In the genomic region with DNA sequence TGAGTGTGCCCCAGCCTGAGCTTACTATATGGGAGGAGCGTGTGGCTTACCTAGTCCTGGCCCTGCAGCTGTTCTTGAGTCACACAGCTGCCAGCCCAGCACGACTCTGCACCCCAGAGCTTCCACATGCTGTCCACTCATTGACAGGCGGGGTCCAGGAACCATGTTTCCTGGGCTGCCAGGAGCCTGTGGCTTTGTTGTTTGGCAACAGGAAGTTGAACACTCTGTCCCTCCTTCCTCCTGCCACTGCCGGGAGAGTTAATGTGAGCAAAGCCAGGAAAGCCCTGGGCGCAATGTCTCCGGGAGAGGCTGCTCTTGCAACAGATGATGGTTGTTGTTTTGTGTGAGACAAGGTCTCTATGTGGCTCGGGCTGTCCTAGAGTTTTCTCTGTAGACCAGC, we compare ENCODE assay signal across 12 mouse cellular contexts. TPM values are rescaled to one million over a fixed set of nuclear protein-coding genes. Genes with fewer than 3 reads are reported as not detected.
DNase-seq lines count a peak whose midpoint lies in the region; ATAC-seq lines count a peak whose summit lies in the region.
"Had no signal": no experiment of that assay in that cellular context is flagged by ENCODE, and none has a peak within 500 bp of the region (broad histone marks: within the 10 kb centered on the region; RNA-seq: fewer than 3 reads in every experiment).

No protein-coding gene starts in this region.

- H3K36me3 ChIP-seq in embryonic facial prominence, embryonic 14.5 days (ENCODE audit: control insufficient read depth, insufficient read depth, low read length), result no peaks in the 10 kb centered on the region

- H3K4me2 ChIP-seq in embryonic facial prominence, embryonic 14.5 days (ENCODE audit: low read depth, low read length), result no peak overlapping the region
- H3K4me2 ChIP-seq: midbrain, embryonic 12.5 days had no signal

- ATAC-seq in embryonic facial prominence, embryonic 14.5 days (ENCODE audit: low read depth), result peak; percentile 44; the same call in 1 of the 2 replicates
- no peak for ATAC-seq in monocyte, adult 5-6 weeks (replicated peaks; ENCODE audit: insufficient number of reproducible peaks, low FRiP score, low TSS enrichment, poor library complexity, severe bottlenecking)

- peak; percentile 77 for DNase-seq in left cerebral cortex, postnatal 4 days
- DNase-seq in left cerebral cortex, postnatal 25 days (ENCODE audit: low spot score in 2 of 2), result no peak
- peak; percentile 67 for DNase-seq in adrenal gland, adult 8-10 months
- DNase-seq in embryonic facial prominence, embryonic 14.5 days (ENCODE audit: low spot score), result peak; percentile 60
- DNase-seq in lung, postnatal 25 days (ENCODE audit: low spot score), result peak; percentile 63
- no peak for DNase-seq in layer of hippocampus, postnatal 14 days (ENCODE audit: low spot score in 2 of 2)
- DNase-seq in urinary bladder, postnatal 4 days (ENCODE audit: low spot score in 2 of 2), result no peak
- DNase-seq: heart, adult 2 months; kidney, postnatal 36 days; right cerebral cortex, postnatal 25 days had no signal

- no peak overlapping the region for H3K27ac ChIP-seq in embryonic facial prominence, embryonic 14.5 days (replicated peaks; ENCODE audit: low read depth, low read length)
- H3K27ac ChIP-seq: heart, adult 2 months; midbrain, embryonic 12.5 days had no signal

- H3K4me1 ChIP-seq in embryonic facial prominence, embryonic 14.5 days (ENCODE audit: control insufficient read depth, insufficient read depth, low read length), result peaks cover 5% of the 10 kb centered on the region; the same call in 1 of the 2 replicates

- WGBS in embryonic facial prominence, embryonic 14.5 days, result 48% methylated on average over 6 of the region's 7 CpGs

- H3K27me3 ChIP-seq in embryonic facial prominence, embryonic 14.5 days (replicated peaks; ENCODE audit: control insufficient read depth, insufficient read depth, low read length), result no peaks in the 10 kb centered on the region

- no peak overlapping the region for H3K9ac ChIP-seq in embryonic facial prominence, embryonic 14.5 days (ENCODE audit: low read depth, low read length)
- H3K9ac ChIP-seq: midbrain, embryonic 12.5 days had no signal

- no peaks in the 10 kb centered on the region for H3K9me3 ChIP-seq in embryonic facial prominence, embryonic 14.5 days (ENCODE audit: control insufficient read depth, low read length)
- H3K9me3 ChIP-seq: midbrain, embryonic 12.5 days had no signal

- H3K4me3 ChIP-seq in embryonic facial prominence, embryonic 14.5 days (ENCODE audit: low read depth, low read length), result no peak overlapping the region
- H3K4me3 ChIP-seq: heart, adult 2 months; midbrain, embryonic 12.5 days had no signal

- intact Hi-C loops in left cerebral cortex, postnatal 4 days (cut with DNase I), result no loop called here
- intact Hi-C loops in left cerebral cortex, postnatal 25 days (cut with DNase I), result no loop called here

RNA-seq across cellular contexts. Expression of gene Fam92b, which starts 24.6 kb away (rescaled TPM):
- total RNA-seq in left cerebral cortex, postnatal 4 days (2021), result not detected
- under 1 TPM; 0.50 to 0.55 TPM for total RNA-seq in left cerebral cortex, postnatal 25 days (2021)
- 1 to 10 TPM in 3 of 4 experiments, under 1 TPM in 1; 0.99 to 4.1 (median 2.6) TPM for total RNA-seq in adrenal gland, adult 8-10 months (2022)
- polyA plus RNA-seq in embryonic facial prominence, embryonic 14.5 days (2014; fragmentation: Nextera tagmentation; extraction: Ambion mirVana), result 2.4 and 3.5 TPM in 2 replicates
- total RNA-seq in monocyte, adult 5-6 weeks (2017), result not detected in 3 replicates
- total RNA-seq in layer of hippocampus, postnatal 14 days (2021), result under 1 TPM in 1 of 2 experiments, not detected in 1; 0.33 TPM
- total RNA-seq: heart, adult 2 months had no signal

RNA-seq across cellular contexts. Expression of gene 6430548M08Rik, which starts 38.7 kb away (rescaled TPM):
- 10 to 100 TPM; 74.9 to 76.5 TPM for total RNA-seq in left cerebral cortex, postnatal 4 days (2021)
- total RNA-seq in left cerebral cortex, postnatal 25 days (2021), result 100 to 1,000 TPM; 221 to 232 TPM
- total RNA-seq in adrenal gland, adult 8-10 months (2022), result 100 to 1,000 TPM; 110 to 182 (median 142) TPM
- polyA plus RNA-seq in embryonic facial prominence, embryonic 14.5 days (2014; fragmentation: Nextera tagmentation; extraction: Ambion mirVana), result 8.5 and 9.6 TPM in 2 replicates
- 101 to 149 TPM (median 129 TPM) in 3 replicates for total RNA-seq in monocyte, adult 5-6 weeks (2017)
- 100 to 1,000 TPM; 108 to 110 TPM for total RNA-seq in layer of hippocampus, postnatal 14 days (2021)

RNA-seq across cellular contexts. Expression of gene Zdhhc7, which starts 51.4 kb away (rescaled TPM):
- total RNA-seq in left cerebral cortex, postnatal 4 days (2021), result 10 to 100 TPM; 27.7 TPM
- total RNA-seq in left cerebral cortex, postnatal 25 days (2021), result 10 to 100 TPM; 36.5 to 40.0 TPM
- total RNA-seq in adrenal gland, adult 8-10 months (2022), result 10 to 100 TPM; 50.1 to 70.1 (median 55.6) TPM
- 29.9 and 32.6 TPM in 2 replicates for polyA plus RNA-seq in embryonic facial prominence, embryonic 14.5 days (2014; fragmentation: Nextera tagmentation; extraction: Ambion mirVana)
- total RNA-seq in monocyte, adult 5-6 weeks (2017), result 24.9 to 42.9 TPM (median 27.3 TPM) in 3 replicates
- total RNA-seq in layer of hippocampus, postnatal 14 days (2021), result 10 to 100 TPM; 39.1 to 42.1 TPM

Comparison
In these comparisons a context has a peak if more than half of its experiments do, and no peak if none do; other contexts are left out.
1. DNase-seq: peak in left cerebral cortex, postnatal 4 days (single experiment), adrenal gland, adult 8-10 months (single experiment), embryonic facial prominence, embryonic 14.5 days (single experiment) and lung, postnatal 25 days (single experiment); none in left cerebral cortex, postnatal 25 days (0 of 2), layer of hippocampus, postnatal 14 days (0 of 2) and urinary bladder, postnatal 4 days (0 of 2).